Mouse (Mus musculus) heart, embryonic 12.5 days (tissue): ENCODE results near the gene Ctsh. TPM values are rescaled to one million over a fixed set of nuclear protein-coding genes. Genes with fewer than 3 reads are reported as not detected.

Source experiments
- ATAC-seq: fragments of 200-750 bp; cut with Nextera tagmentation; 2 replicates; pipeline ENCODE4 v1.8.0; 2017; ENCODE audit warnings: moderate TSS enrichment, moderate library complexity; ENCODE audit not compliant: insufficient number of reproducible peaks, low FRiP score
- H3K27ac ChIP-seq: fragments of 300-500 bp; sonication (generic); 2 replicates; pipeline ENCODE4 v1.5.1; 2016; ENCODE audit warnings: mild to moderate bottlenecking, moderate library complexity; ENCODE audit not compliant: poor library complexity, severe bottlenecking
- H3K27me3 ChIP-seq: fragments of 300-500 bp; sonication (generic); replicated peaks from 2 replicates; pipeline ENCODE4 v1.6.1; 2016; ENCODE audit warnings: mild to moderate bottlenecking, moderate library complexity
- H3K36me3 ChIP-seq: fragments of 300-500 bp; sonication (generic); 2 replicates; pipeline ENCODE4 v1.6.1; 2016; ENCODE audit warnings: mild to moderate bottlenecking, moderate library complexity
- H3K4me1 ChIP-seq: fragments of 300-500 bp; sonication (generic); replicated peaks from 2 replicates; pipeline ENCODE4 v1.6.1; 2016; ENCODE audit warnings: mild to moderate bottlenecking
- H3K4me2 ChIP-seq: fragments of 300-500 bp; sonication (generic); 2 replicates; pipeline ENCODE4 v1.6.1; 2016; ENCODE audit warnings: mild to moderate bottlenecking, moderate library complexity
- H3K4me3 ChIP-seq: fragments of 300-500 bp; sonication (generic); 2 replicates; pipeline ENCODE4 v1.5.1; 2016; ENCODE audit warnings: mild to moderate bottlenecking
- H3K9ac ChIP-seq: fragments of 300-500 bp; sonication (generic); 2 replicates; pipeline ENCODE4 v1.6.1; 2016; ENCODE audit warnings: mild to moderate bottlenecking, moderate library complexity
- H3K9me3 ChIP-seq: fragments of 300-500 bp; sonication (generic); replicated peaks from 2 replicates; pipeline ENCODE4 v1.6.1; 2016; ENCODE audit warnings: mild to moderate bottlenecking, moderate library complexity
- WGBS: fragments of 180-500 bp; shearing (Covaris S2); methylation state at CpG from one replicate; pipeline ENCODE4 v1.1.7; 2016; 5-methylcytosine and 5-hydroxymethylcytosine counted together
- polyA plus RNA-seq: library from polyadenylated mRNA; unstranded; fragments of >200 nt; fragmentation: Nextera tagmentation; extraction: Ambion mirVana; gene quantifications from 2 replicates; pipeline ENCODE4 v1.2.1, GENCODE M21; 2016

The Ctsh gene
- polyA plus RNA-seq, 1 experiment from 2014 or later, result 39.3 TPM

DNA sequence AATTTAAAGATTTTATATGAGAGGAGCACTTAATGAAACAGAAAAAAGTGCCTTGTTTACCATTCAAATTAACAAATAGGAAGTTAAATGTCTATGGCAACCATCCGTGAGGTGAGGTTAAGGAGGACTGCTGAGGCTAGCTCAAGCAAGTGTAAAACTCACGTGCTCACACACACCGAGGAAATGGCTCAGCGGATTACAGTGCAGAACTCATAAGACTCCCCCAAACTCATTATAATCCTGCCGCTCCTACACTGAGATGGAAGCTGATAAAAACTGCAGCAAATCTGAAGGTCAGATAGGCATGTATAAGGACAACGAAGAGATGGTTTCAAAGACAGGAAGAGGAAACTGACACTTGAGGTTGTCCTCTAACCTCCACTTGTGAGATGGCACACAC is 55.4 kb downstream of the Ctsh start:
- Histone ChIP-seq H3K36me3 (peaks cover 29% of the 10 kb centered on the region), H3K9ac (no peak overlapping the region), H3K4me3 (no peak overlapping the region), H3K27me3 (no peaks in the 10 kb centered on the region), H3K27ac (no peak overlapping the region), H3K4me2 (no peak overlapping the region), H3K4me1 (peaks cover 11% of the 10 kb centered on the region), H3K9me3 (no peaks in the 10 kb centered on the region)
- WGBS, result 74% methylated on average over 6 of the region's 6 CpGs
- ATAC-seq, result no peak

DNA sequence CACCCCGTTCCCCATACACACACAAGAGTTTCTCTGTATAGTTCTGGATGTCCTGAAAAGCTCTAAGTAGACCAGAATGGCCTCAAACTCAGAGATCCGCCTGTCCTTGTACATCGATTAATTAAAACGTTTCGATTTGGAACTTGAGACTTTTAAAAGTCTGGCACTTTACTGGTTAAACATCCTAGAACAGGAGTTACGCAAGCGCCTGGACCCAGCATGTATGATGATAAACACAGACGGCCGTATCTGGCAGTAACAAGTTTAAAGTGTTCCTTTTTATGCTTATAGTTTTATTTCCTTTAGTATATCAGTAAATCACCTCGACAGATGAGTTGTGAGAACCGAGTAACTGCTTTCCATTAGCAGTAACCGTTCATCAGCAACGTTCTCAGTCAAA is 59.2 kb downstream of the Ctsh start:
- peaks cover 13% of the 10 kb centered on the region for H3K36me3 ChIP-seq
- H3K9ac ChIP-seq, result peak overlapping the region; percentile 97
- H3K9me3 ChIP-seq, result no peaks in the 10 kb centered on the region
- under 1% methylated on average over 13 of the region's 13 CpGs for WGBS
- no peak for ATAC-seq
- H3K27ac ChIP-seq, result peak overlapping the region; percentile 98
- peaks cover 11% of the 10 kb centered on the region for H3K4me1 ChIP-seq
- H3K4me2 ChIP-seq, result peak overlapping the region; percentile 99
- peak overlapping the region; percentile 90 for H3K4me3 ChIP-seq
- no peaks in the 10 kb centered on the region for H3K27me3 ChIP-seq

DNA sequence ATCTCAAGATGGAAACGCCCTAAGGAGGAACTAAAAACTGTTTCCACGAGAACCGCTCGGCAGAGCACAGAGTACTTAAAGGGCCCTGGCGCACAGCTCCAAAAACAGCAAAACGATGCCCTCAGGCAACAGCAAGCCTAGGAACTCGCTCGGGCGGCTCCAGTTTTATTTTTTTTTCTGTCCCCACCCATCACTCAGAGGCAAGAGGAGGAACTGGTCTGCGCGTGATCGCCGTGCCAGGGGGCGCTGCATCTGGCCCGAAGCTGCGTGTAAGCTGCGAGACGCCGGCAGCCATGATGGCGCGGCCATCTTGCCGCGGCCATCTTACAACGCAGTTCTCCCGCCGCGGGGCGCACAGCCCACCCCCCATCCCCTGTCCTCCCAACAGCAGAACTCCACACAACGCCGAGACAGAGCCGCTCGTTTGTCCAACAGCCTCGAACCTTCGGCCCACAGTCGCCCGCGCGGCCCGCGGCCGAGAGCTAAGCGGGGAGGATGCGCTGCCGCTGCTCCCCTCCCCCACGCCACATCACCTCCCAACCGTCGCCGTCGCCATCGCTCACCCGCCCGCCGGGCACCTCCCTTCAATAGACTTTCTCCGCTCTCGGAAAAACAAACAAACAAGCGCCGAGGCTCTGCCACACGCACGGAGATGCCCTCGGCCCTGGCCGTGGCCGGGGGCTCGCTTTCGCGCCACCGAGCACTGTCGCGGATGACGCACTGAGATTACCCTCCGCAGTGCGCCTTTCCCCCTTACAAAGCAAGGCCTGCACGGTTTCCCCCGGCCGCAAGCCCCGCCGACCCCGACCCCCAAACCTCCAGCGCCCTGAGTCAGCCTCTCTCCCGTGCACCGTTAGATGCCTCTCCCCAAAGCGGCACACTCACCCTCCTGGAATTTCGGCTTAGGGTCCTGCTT is 60.0 kb downstream of the Ctsh start:
- Histone ChIP-seq H3K9me3 (no peaks in the 10 kb centered on the region), H3K4me1 (peaks cover 11% of the 10 kb centered on the region), H3K27ac (peak overlapping the region; percentile 98), H3K9ac (peak overlapping the region; percentile 97), H3K36me3 (peaks cover 7% of the 10 kb centered on the region; the same call in 1 of the 2 replicates), H3K27me3 (no peaks in the 10 kb centered on the region), H3K4me3 (peak overlapping the region; percentile 90), H3K4me2 (peak overlapping the region; percentile 99)
- peak; percentile 82 for ATAC-seq
- under 1% methylated on average over 82 of the region's 82 CpGs for WGBS

DNA sequence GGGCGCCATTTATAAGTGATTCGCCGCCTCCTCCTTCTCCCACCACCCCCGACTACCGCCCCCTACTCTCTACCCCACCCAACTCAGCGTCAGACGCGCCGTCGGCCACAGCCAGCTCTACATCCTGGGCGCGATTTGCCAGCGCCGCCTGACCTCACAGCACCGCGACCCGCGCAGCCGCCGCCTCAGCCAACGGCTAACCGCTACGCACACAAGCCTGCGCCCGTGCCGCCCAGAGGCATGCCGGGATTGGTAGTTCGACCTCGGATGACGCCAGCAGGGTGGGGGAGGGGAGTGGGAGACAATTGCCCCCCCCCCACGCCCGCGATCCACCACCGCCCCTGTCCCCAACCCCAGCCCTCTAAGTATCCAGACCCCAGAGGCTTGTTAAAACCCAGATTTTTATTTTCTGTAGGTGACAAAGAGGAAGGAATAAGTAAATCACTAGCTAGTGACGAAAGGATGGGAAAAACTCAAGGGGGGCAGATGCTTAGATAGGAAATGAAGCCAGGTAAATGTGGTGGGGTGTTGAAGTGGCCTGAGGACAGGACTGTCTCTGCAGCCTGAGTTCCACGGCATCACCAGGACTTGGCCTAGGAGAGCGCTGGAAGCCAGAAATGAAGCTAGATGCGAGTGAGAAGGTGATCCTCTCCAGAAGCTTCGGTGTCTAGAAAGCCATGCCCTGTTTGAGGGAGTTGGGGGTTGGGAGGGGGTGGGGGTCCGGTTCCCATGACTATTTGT is 60.8 kb downstream of the Ctsh start, which contains the start of gene Morf4l1:
Morf4l1 (minus strand) TSS at position 208 of the 741 bp plus-strand sequence.
- WGBS, result 1% methylated on average over 39 of the region's 40 CpGs
- peak within 1 kb of the TSS; percentile 97 for H3K9ac ChIP-seq
- H3K4me2 ChIP-seq, result peak within 1 kb of the TSS; percentile 99
- H3K27ac ChIP-seq, result peak within 1 kb of the TSS; percentile 98
- H3K9me3 ChIP-seq, result no peaks in the 10 kb centered on the region
- peak within 1 kb of the TSS; percentile 90 for H3K4me3 ChIP-seq
- no peaks in the 10 kb centered on the region for H3K27me3 ChIP-seq
- peaks cover 7% of the 10 kb centered on the region for H3K4me1 ChIP-seq
- ATAC-seq, result peak; percentile 97
- H3K36me3 ChIP-seq, result no peaks in the 10 kb centered on the region

DNA sequence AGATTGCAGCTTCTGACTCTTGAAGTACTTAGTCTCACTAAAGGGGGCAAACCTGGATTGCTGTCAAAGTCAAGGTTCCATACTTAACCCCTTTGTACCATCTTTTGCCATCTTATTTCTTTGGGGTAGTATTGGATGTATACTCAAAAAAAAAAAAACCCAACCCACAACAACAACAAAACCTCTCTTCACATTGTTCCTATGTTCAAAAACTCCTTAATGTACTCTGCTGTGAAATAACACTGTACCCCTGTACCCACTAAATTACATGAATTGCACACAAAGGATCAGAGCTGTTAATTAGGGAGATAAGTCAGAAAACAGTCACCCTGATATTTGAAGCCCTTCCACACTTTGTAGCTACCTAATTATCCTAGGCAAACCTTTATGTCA is 61.4 kb downstream of the Ctsh start:
- H3K9me3 ChIP-seq, result no peaks in the 10 kb centered on the region
- no peaks in the 10 kb centered on the region for H3K36me3 ChIP-seq
- H3K4me1 ChIP-seq, result peaks cover 7% of the 10 kb centered on the region
- peak overlapping the region; percentile 90 for H3K4me3 ChIP-seq
- no peak overlapping the region for H3K9ac ChIP-seq
- no peak overlapping the region for H3K27ac ChIP-seq
- no peaks in the 10 kb centered on the region for H3K27me3 ChIP-seq
- ATAC-seq, result no peak
- H3K4me2 ChIP-seq, result peak overlapping the region; percentile 79

DNA sequence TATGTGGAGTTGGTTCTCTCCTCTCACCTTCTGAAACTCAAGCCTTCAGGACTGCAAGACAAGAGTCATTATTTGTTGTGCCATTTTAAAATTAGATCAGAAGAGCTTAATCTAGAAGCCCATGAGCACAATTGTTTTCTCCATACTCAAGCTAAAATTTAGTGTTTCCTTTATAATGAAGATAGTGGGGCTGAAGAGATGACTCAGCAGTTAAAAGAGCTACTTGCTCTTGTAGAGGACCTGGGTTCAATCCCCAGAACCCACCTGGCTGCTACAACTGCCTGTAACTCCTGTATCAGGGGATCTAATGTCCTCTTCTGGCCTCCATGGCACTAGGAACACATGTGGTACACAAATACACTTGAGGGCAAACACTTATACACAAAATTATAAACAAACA is 63.3 kb downstream of the Ctsh start:
- H3K9ac ChIP-seq, result no peak overlapping the region
- ATAC-seq, result no peak
- no peaks in the 10 kb centered on the region for H3K27me3 ChIP-seq

DNA sequence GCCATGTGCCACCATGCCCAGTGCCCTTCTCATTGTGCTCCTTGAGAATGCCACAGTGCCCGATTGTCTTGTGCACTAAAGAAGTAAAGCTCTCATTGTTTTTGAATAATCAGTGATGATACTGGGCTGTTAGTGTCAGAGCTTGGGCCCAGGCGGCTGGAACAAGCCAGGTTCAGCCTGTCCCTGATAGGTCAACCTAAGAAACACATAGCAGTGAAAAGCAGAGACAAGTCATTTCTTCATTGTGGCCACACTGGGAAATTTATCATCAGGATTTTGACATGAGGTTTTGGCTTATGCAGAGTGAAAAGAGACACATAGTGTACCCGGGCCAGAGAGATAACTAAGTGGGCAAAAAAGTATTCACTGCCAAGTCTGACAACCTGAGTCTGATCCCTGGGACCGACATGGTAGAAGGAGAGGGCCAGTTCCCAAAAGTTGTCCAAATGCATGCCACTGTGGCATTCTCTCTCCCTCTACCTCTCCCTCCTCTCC is 68.3 kb downstream of the Ctsh start:
- no peak for ATAC-seq
- Histone ChIP-seq H3K36me3 (no peaks in the 10 kb centered on the region), H3K9ac (no peak overlapping the region), H3K9me3 (no peaks in the 10 kb centered on the region), H3K27me3 (no peaks in the 10 kb centered on the region), H3K4me1 (peaks cover 13% of the 10 kb centered on the region), H3K27ac (no peak overlapping the region), H3K4me3 (no peak overlapping the region), H3K4me2 (no peak overlapping the region)
- 71% methylated on average over 4 of the region's 4 CpGs for WGBS

More for the DNA sequence above, 63.3 kb downstream of the Ctsh start:
- no peaks in the 10 kb centered on the region for H3K9me3 ChIP-seq
- no peak overlapping the region for H3K4me3 ChIP-seq
- H3K27ac ChIP-seq, result no peak overlapping the region
- no peaks in the 10 kb centered on the region for H3K36me3 ChIP-seq
- H3K4me2 ChIP-seq, result no peak overlapping the region
- peaks cover 7% of the 10 kb centered on the region for H3K4me1 ChIP-seq

DNA sequence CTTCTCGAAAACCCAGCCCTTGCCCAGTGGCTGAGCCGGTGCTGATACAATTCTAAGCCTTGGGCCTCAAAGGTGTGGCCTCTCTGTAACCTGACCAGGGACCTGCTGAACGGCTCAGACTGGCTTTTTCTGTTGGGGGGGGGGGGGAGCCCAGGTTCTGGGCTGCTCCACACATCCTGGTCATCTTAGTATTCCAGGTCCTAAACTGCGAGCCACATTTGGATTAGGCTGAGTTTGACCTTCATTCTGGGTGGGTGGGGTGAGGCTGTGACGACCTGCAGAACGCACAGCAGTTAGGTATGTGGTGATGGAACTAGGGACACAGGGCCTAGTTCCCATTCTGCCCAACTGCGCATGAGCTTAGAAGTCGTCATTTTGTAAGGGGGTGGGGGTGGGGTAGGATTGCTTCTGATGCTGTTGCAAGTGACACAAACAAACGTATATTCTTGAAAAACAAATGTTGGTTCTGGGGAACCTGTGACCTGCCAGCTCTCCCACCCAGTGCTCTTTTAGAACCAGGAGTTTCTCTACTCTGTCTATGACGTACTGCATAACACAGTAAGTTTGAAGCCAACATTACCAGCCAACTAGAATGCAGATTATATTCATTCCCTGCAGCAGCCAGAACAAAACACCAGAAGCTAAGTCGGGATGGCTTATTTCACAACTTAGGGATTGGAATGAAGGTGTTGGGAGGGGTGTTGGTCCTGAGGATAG is 70.4 kb downstream of the Ctsh start:
- peak overlapping the region; percentile 35; the same call in 1 of the 2 replicates for H3K4me2 ChIP-seq

DNA sequence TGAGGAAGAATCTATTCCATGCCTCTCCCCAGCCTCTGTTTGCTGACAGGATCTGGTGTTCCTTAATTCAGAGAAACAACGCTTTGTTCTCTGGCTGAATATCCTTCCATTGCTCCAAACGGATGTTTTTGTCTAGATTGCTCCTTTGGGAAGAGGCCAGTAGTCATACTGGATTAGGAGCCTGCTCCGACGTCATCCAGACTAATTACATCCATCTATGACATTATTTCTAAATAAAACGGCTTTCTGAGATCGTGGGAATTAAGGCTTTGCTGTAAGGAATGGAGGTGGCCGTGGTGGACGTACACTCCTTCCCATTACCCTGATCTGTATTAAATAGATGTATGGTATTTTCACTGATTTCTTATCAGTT is 70.9 kb downstream of the Ctsh start:
- Histone ChIP-seq H3K4me3 (no peak overlapping the region), H3K4me2 (peak overlapping the region; percentile 35), H3K36me3 (no peaks in the 10 kb centered on the region), H3K4me1 (peaks cover 13% of the 10 kb centered on the region), H3K9ac (no peak overlapping the region), H3K27ac (no peak overlapping the region), H3K9me3 (no peaks in the 10 kb centered on the region), H3K27me3 (no peaks in the 10 kb centered on the region)
- 42% methylated on average over 8 of the region's 8 CpGs for WGBS
- ATAC-seq, result 0 out of 2 replicates have a peak, but pooled peaks have one; percentile 27

More for the DNA sequence above, 70.4 kb downstream of the Ctsh start:
- WGBS, result 44% methylated on average over 11 of the region's 11 CpGs
- Histone ChIP-seq H3K36me3 (no peaks in the 10 kb centered on the region), H3K9me3 (no peaks in the 10 kb centered on the region), H3K4me1 (peaks cover 13% of the 10 kb centered on the region), H3K9ac (no peak overlapping the region), H3K27me3 (no peaks in the 10 kb centered on the region), H3K27ac (no peak overlapping the region), H3K4me3 (no peak overlapping the region)
- ATAC-seq, result 0 out of 2 replicates have a peak, but pooled peaks have one; percentile 15
